8 mouse cellular contexts compared by ENCODE assay signal in genomic region chrX:150547239-150547638, GRCm38 (mm10). TPM values are rescaled to one million over a fixed set of nuclear protein-coding genes. Genes with fewer than 3 reads are reported as not detected.
DNase-seq lines count a peak whose midpoint lies in the region; ATAC-seq and TF ChIP-seq lines count a peak whose summit lies in the region.

TSS of gene Alas2 (plus strand) at chrX:150547375.

- no peak for TF ChIP-seq CTCF in thymus, adult 2 months (IDR thresholded peaks at IDR 0.05; ENCODE audit: borderline replicate concordance, control insufficient read depth, extremely low read depth, insufficient read depth, low read length, poor library complexity)

- no peak within 1 kb of the TSS for H3K9ac ChIP-seq in limb, embryonic 12.5 days (replicated peaks)

- H3K9me3 ChIP-seq in limb, embryonic 12.5 days: no peaks in the 10 kb centered on the region

- no peaks in the 10 kb centered on the region for H3K27me3 ChIP-seq in thymus, adult 2 months (ENCODE audit: control insufficient read depth, insufficient read depth, low read length)
- H3K27me3 ChIP-seq in limb, embryonic 12.5 days: peaks cover 3% of the 10 kb centered on the region; the same call in 1 of the 2 replicates

- no peak within 1 kb of the TSS for H3K27ac ChIP-seq in thymus, adult 2 months (ENCODE audit: control insufficient read depth, insufficient read depth, low read length)
- no peak within 1 kb of the TSS for H3K27ac ChIP-seq in limb, embryonic 12.5 days

- H3K4me2 ChIP-seq in limb, embryonic 12.5 days: no peak within 1 kb of the TSS

- TF ChIP-seq POLR2A in thymus, adult 2 months (IDR thresholded peaks at IDR 0.05; ENCODE audit: control insufficient read depth, extremely low read depth, insufficient read depth, low read length, poor library complexity): no peak

- no peaks in the 10 kb centered on the region for H3K4me1 ChIP-seq in thymus, adult 2 months (replicated peaks; ENCODE audit: control insufficient read depth, insufficient read depth, low read length)
- H3K4me1 ChIP-seq in limb, embryonic 12.5 days (replicated peaks): no peaks in the 10 kb centered on the region

- no peak for DNase-seq in adrenal gland, adult 18-20 months (ENCODE audit: low spot score in 2 of 2)
- DNase-seq in adrenal gland, adult (ENCODE audit: inconsistent age in 2 of 2, low spot score in 1 of 2): no peak
- DNase-seq in thymus, adult 2 months: no peak
- no peak for DNase-seq in thymus, postnatal 10 days (ENCODE audit: low spot score in 2 of 2)
- no peak for DNase-seq in cerebellum, adult 11 months
- DNase-seq in frontal cortex, postnatal 25 days (ENCODE audit: low spot score in 2 of 2): no peak
- no peak for DNase-seq in cerebellum, postnatal 14 days

- no peak for ATAC-seq in limb, embryonic 12.5 days (ENCODE audit: insufficient number of reproducible peaks, insufficient read depth, low FRiP score, low TSS enrichment, low read depth)

- H3K4me3 ChIP-seq in thymus, adult 2 months (ENCODE audit: control insufficient read depth, insufficient read depth, low read length): no peak within 1 kb of the TSS
- H3K4me3 ChIP-seq in limb, embryonic 12.5 days (replicated peaks): no peak within 1 kb of the TSS

- H3K36me3 ChIP-seq in thymus, adult 2 months (ENCODE audit: control insufficient read depth, insufficient read depth, low read length): no peaks in the 10 kb centered on the region
- H3K36me3 ChIP-seq in limb, embryonic 12.5 days: peaks cover 6% of the 10 kb centered on the region; the same call in 1 of the 2 replicates

- 86% methylated on average over 5 of the region's 5 CpGs for WGBS in thymus, adult 2 months
- WGBS in limb, embryonic 12.5 days: 46% methylated on average over 5 of the region's 5 CpGs

RNA-seq across cellular contexts. Expression of gene Alas2, which starts in this region (rescaled TPM):
- total RNA-seq in adrenal gland, adult 18-20 months (2021): 10 to 100 TPM; 23.4 to 73.6 TPM
- 9.2 and 11.5 TPM in 2 replicates for polyA plus RNA-seq in thymus, adult 2 months (2012; rRNA removed)
- polyA plus RNA-seq in limb, embryonic 12.5 days (2016; fragmentation: Nextera tagmentation; extraction: Ambion mirVana): 36.9 and 43.3 TPM in 2 replicates
